Mouse (Mus musculus): ENCODE data around the gene Nrm. TPM values are rescaled to one million over a fixed set of nuclear protein-coding genes. Genes with fewer than 3 reads are reported as not detected.

The Nrm gene
- polyA plus RNA-seq (2015; fragmentation: Nextera tagmentation; extraction: Ambion mirVana) = 26.4 and 26.9 TPM in 2 replicates

GRCm38 (mm10) chr17:35861198-35861857 is at the start of gene Nrm:
TSS of gene Nrm (plus strand) at chr17:35861318.
- no peaks in the 10 kb centered on the region for H3K27me3 ChIP-seq
- H3K4me3 ChIP-seq = peak within 1 kb of the TSS; percentile 73
- peak within 1 kb of the TSS; percentile 82 for H3K9ac ChIP-seq
- under 1% methylated on average over 47 of the region's 47 CpGs for WGBS
- peak within 1 kb of the TSS; percentile 63 for H3K4me2 ChIP-seq
- no peaks in the 10 kb centered on the region for H3K9me3 ChIP-seq
- peaks cover 26% of the 10 kb centered on the region for H3K4me1 ChIP-seq (replicated peaks)
- H3K36me3 ChIP-seq = peaks cover 19% of the 10 kb centered on the region
- peak; percentile 91 for ATAC-seq (ENCODE audit: low FRiP score)
- H3K27ac ChIP-seq = peak within 1 kb of the TSS; percentile 98

GRCm38 (mm10) chr17:35812307-35812706 is 48.8 kb upstream of the Nrm start:
- Histone ChIP-seq H3K4me3 (no peak overlapping the region), H3K36me3 (no peaks in the 10 kb centered on the region), H3K27ac (no peak overlapping the region), H3K4me1 (replicated peaks) (peaks cover 11% of the 10 kb centered on the region), H3K4me2 (no peak overlapping the region), H3K9ac (no peak overlapping the region), H3K27me3 (peaks cover under 1% of the 10 kb centered on the region; the same call in 1 of the 2 replicates), H3K9me3 (no peaks in the 10 kb centered on the region)
- ATAC-seq (ENCODE audit: low FRiP score) = no peak
- 77% methylated on average over 5 of the region's 5 CpGs for WGBS

- H3K9me3 ChIP-seq = no peaks in the 10 kb centered on the region
- no peak for ATAC-seq (ENCODE audit: low FRiP score)
- H3K27ac ChIP-seq = peak overlapping the region; percentile 24; the same call in 1 of the 2 replicates
- 79% methylated on average over 6 of the region's 6 CpGs for WGBS
- no peak overlapping the region for H3K4me2 ChIP-seq
- peaks cover 11% of the 10 kb centered on the region for H3K4me1 ChIP-seq (replicated peaks)
- H3K36me3 ChIP-seq = no peaks in the 10 kb centered on the region
- no peak overlapping the region for H3K4me3 ChIP-seq
- no peak overlapping the region for H3K9ac ChIP-seq
- H3K27me3 ChIP-seq = peaks cover 3% of the 10 kb centered on the region; the same call in 1 of the 2 replicates
These were observed 48.4 kb upstream of the Nrm start for GRCm38 (mm10) chr17:35812736-35813135.

GRCm38 (mm10) chr17:35813245-35813647 is 47.9 kb upstream of the Nrm start:
- H3K4me2 ChIP-seq = no peak overlapping the region
- peaks cover 3% of the 10 kb centered on the region; the same call in 1 of the 2 replicates for H3K27me3 ChIP-seq
- H3K9ac ChIP-seq = no peak overlapping the region
- ATAC-seq (ENCODE audit: low FRiP score) = peak; percentile 61
- no peaks in the 10 kb centered on the region for H3K9me3 ChIP-seq
- peak overlapping the region; percentile 24; the same call in 1 of the 2 replicates for H3K27ac ChIP-seq
- 57% methylated on average over 7 of the region's 7 CpGs for WGBS
- H3K4me3 ChIP-seq = no peak overlapping the region
- H3K4me1 ChIP-seq (replicated peaks) = peaks cover 11% of the 10 kb centered on the region
- H3K36me3 ChIP-seq = no peaks in the 10 kb centered on the region

GRCm38 (mm10) chr17:35813653-35814052 is 47.5 kb upstream of the Nrm start:
- Histone ChIP-seq H3K9ac (no peak overlapping the region), H3K4me1 (replicated peaks) (peaks cover 11% of the 10 kb centered on the region), H3K27me3 (peaks cover 3% of the 10 kb centered on the region; the same call in 1 of the 2 replicates), H3K9me3 (no peaks in the 10 kb centered on the region), H3K4me3 (no peak overlapping the region), H3K4me2 (no peak overlapping the region), H3K27ac (no peak overlapping the region), H3K36me3 (no peaks in the 10 kb centered on the region)
- ATAC-seq (ENCODE audit: low FRiP score) = no peak
- 85% methylated on average over 7 of the region's 7 CpGs for WGBS

- H3K4me2 ChIP-seq = no peak overlapping the region
- H3K27me3 ChIP-seq = peaks cover 10% of the 10 kb centered on the region
- H3K9me3 ChIP-seq = no peaks in the 10 kb centered on the region
- no peak overlapping the region for H3K9ac ChIP-seq
- H3K4me3 ChIP-seq = no peak overlapping the region
- 67% methylated on average over 6 of the region's 6 CpGs for WGBS
- H3K36me3 ChIP-seq = no peaks in the 10 kb centered on the region
- ATAC-seq (ENCODE audit: low FRiP score) = no peak
- H3K4me1 ChIP-seq (replicated peaks) = peaks cover 11% of the 10 kb centered on the region
- H3K27ac ChIP-seq = no peak overlapping the region
These were observed 46.4 kb upstream of the Nrm start for GRCm38 (mm10) chr17:35814678-35815077.

- WGBS = 65% methylated on average over 7 of the region's 7 CpGs
- H3K27me3 ChIP-seq = peaks cover 21% of the 10 kb centered on the region
- no peak for ATAC-seq (ENCODE audit: low FRiP score)
- no peaks in the 10 kb centered on the region for H3K36me3 ChIP-seq
- no peak overlapping the region for H3K9ac ChIP-seq
- H3K27ac ChIP-seq = no peak overlapping the region
- H3K4me1 ChIP-seq (replicated peaks) = peaks cover 11% of the 10 kb centered on the region
- no peak overlapping the region for H3K4me3 ChIP-seq
- no peak overlapping the region for H3K4me2 ChIP-seq
- no peaks in the 10 kb centered on the region for H3K9me3 ChIP-seq
These were observed 45.3 kb upstream of the Nrm start for GRCm38 (mm10) chr17:35815836-35816235.

GRCm38 (mm10) chr17:35816686-35817085 is 44.4 kb upstream of the Nrm start:
- ATAC-seq (ENCODE audit: low FRiP score) = no peak
- H3K27me3 ChIP-seq = peaks cover 28% of the 10 kb centered on the region
- 39% methylated on average over 9 of the region's 14 CpGs for WGBS

GRCm38 (mm10) chr17:35817226-35817625 is 43.9 kb upstream of the Nrm start:
- Histone ChIP-seq H3K4me2 (no peak overlapping the region), H3K9ac (no peak overlapping the region), H3K36me3 (no peaks in the 10 kb centered on the region), H3K27ac (no peak overlapping the region), H3K4me3 (no peak overlapping the region), H3K27me3 (peaks cover 33% of the 10 kb centered on the region), H3K4me1 (replicated peaks) (peaks cover 25% of the 10 kb centered on the region), H3K9me3 (no peaks in the 10 kb centered on the region)
- WGBS = 54% methylated on average over 10 of the region's 10 CpGs
- ATAC-seq (ENCODE audit: low FRiP score) = no peak

More at GRCm38 (mm10) chr17:35816686-35817085, 44.4 kb upstream of the Nrm start:
- no peak overlapping the region for H3K9ac ChIP-seq
- no peaks in the 10 kb centered on the region for H3K36me3 ChIP-seq
- H3K4me2 ChIP-seq = no peak overlapping the region
- no peak overlapping the region for H3K4me3 ChIP-seq
- no peak overlapping the region for H3K27ac ChIP-seq
- no peaks in the 10 kb centered on the region for H3K9me3 ChIP-seq
- H3K4me1 ChIP-seq (replicated peaks) = peaks cover 19% of the 10 kb centered on the region

GRCm38 (mm10) chr17:35820111-35820510 is 41.0 kb upstream of the Nrm start:
- 86% methylated on average over 5 of the region's 5 CpGs for WGBS
- H3K4me3 ChIP-seq = no peak overlapping the region
- peaks cover 33% of the 10 kb centered on the region for H3K27me3 ChIP-seq
- 0 out of 2 replicates have a peak, but pooled peaks cover 3% of the 10 kb centered on the region for H3K36me3 ChIP-seq
- H3K27ac ChIP-seq = no peak overlapping the region
- H3K9me3 ChIP-seq = no peaks in the 10 kb centered on the region
- no peak overlapping the region for H3K9ac ChIP-seq
- ATAC-seq (ENCODE audit: low FRiP score) = no peak
- H3K4me2 ChIP-seq = no peak overlapping the region
- H3K4me1 ChIP-seq (replicated peaks) = peaks cover 36% of the 10 kb centered on the region

- Histone ChIP-seq H3K27me3 (peaks cover 33% of the 10 kb centered on the region), H3K9ac (peak within 1 kb of the TSS; percentile 79), H3K27ac (peak within 1 kb of the TSS; percentile 86; the same call in 1 of the 2 replicates), H3K4me3 (peak within 1 kb of the TSS; percentile 66), H3K4me2 (peak within 1 kb of the TSS; percentile 85), H3K4me1 (replicated peaks) (peaks cover 38% of the 10 kb centered on the region), H3K36me3 (peaks cover 19% of the 10 kb centered on the region), H3K9me3 (no peaks in the 10 kb centered on the region)
- under 1% methylated on average over 62 of the region's 62 CpGs for WGBS
- no peak; the same call in 1 of the 2 replicates for ATAC-seq (ENCODE audit: low FRiP score)
These were observed 39.4 kb upstream of the Nrm start, which contains the start of gene Ier3 for GRCm38 (mm10) chr17:35821439-35822430. TSS of gene Ier3 (plus strand) at chr17:35821684.

- peak overlapping the region; percentile 66 for H3K4me3 ChIP-seq
- peaks cover 38% of the 10 kb centered on the region for H3K4me1 ChIP-seq (replicated peaks)
- H3K27ac ChIP-seq = peak overlapping the region; percentile 86
- peaks cover 28% of the 10 kb centered on the region for H3K36me3 ChIP-seq
- peak overlapping the region; percentile 85 for H3K4me2 ChIP-seq
- H3K27me3 ChIP-seq = peaks cover 30% of the 10 kb centered on the region
- peak overlapping the region; percentile 79 for H3K9ac ChIP-seq
- 4% methylated on average over 11 of the region's 11 CpGs for WGBS
- no peak for ATAC-seq (ENCODE audit: low FRiP score)
- no peaks in the 10 kb centered on the region for H3K9me3 ChIP-seq
These were observed 38.6 kb upstream of the Nrm start for GRCm38 (mm10) chr17:35822564-35822963.
